Mouse (Mus musculus) kidney, adult 2 months (tissue): ENCODE results near the gene Cyp3a13. TPM values are rescaled to one million over a fixed set of nuclear protein-coding genes. Genes with fewer than 3 reads are reported as not detected.
"Not testable (repeated sequence)": the region's sequence is repeated elsewhere in the genome, so short reads cannot be mapped to it uniquely, and the experiment has no call there.

Source experiments
- DNase-seq: peaks from one replicate; pipeline ENCODE4 v3.0.0; 2021
- H3K27ac ChIP-seq: fragments of 200-500 bp; 2 replicates; pipeline ENCODE4 v1.5.1; 2012; ENCODE audit warnings: low read depth, low read length, control low read depth, inconsistent platforms; ENCODE audit not compliant: insufficient read depth
- H3K27me3 ChIP-seq: fragments of 200-500 bp; replicated peaks from 2 replicates; pipeline ENCODE4 v1.6.1; 2012; ENCODE audit warnings: mild to moderate bottlenecking, moderate library complexity, low read length, inconsistent platforms; ENCODE audit not compliant: control insufficient read depth, insufficient read depth
- H3K36me3 ChIP-seq: fragments of 200-500 bp; 2 replicates; pipeline ENCODE4 v1.6.1; 2012; ENCODE audit warnings: mild to moderate bottlenecking, moderate library complexity, low read length, inconsistent platforms; ENCODE audit not compliant: control insufficient read depth, insufficient read depth
- H3K4me1 ChIP-seq: fragments of 200-500 bp; 2 replicates; pipeline ENCODE4 v1.6.1; 2011; ENCODE audit warnings: low read length; ENCODE audit not compliant: control insufficient read depth, insufficient read depth
- H3K4me3 ChIP-seq: fragments of 200-500 bp; 2 replicates; pipeline ENCODE4 v1.5.1; 2011; ENCODE audit warnings: mild to moderate bottlenecking, low read depth, low read length, control low read depth; ENCODE audit not compliant: insufficient read depth
- CTCF ChIP-seq: fragments of 200-500 bp; conservative IDR thresholded peaks from 2 replicates; pipeline ENCODE4 v1.5.1; 2011; ENCODE audit warnings: low read depth, mild to moderate bottlenecking, control low read depth, low read length, moderate library complexity, mixed read lengths; ENCODE audit not compliant: insufficient read depth, insufficient read length
- POLR2A ChIP-seq: fragments of 200-500 bp; IDR thresholded peaks from one replicate; pipeline ENCODE4 v1.6.1; 2011; ENCODE audit warnings: low read depth, low read length, control low read depth
- WGBS: fragments of 180-500 bp; shearing (Covaris S2); methylation state at CpG from one replicate; pipeline ENCODE4 v1.1.7; 2018; 5-methylcytosine and 5-hydroxymethylcytosine counted together
- polyA plus RNA-seq: library from polyadenylated mRNA; depleted of rRNA; stranded (reverse); fragments of >200 nt; gene quantifications from 2 replicates; pipeline ENCODE4 v1.2.3, GENCODE M21; 2012

The Cyp3a13 gene
- polyA plus RNA-seq, 1 experiment, result 0.31 TPM

DNA sequence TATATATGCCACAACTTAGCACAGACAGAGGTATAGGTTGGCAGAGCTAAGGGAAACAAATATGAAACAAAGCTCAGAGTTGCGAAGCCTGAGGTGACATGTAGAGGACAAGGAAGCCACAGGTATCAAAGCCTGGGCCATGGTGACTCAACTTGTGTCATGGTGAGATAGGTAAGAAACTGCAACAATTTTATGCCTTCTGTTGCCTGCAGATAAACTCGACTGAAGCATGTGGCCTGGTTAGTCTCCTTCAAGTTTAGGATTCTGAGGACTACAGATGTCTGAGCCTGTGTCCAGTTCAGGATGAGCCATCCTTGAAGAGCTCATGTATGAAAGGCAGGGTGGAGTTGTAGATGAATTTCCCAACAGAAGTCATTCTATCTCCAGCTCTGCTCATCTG, 46.4 kb downstream of the Cyp3a13 start:
- 90% methylated on average over 2 of the region's 2 CpGs for WGBS
- DNase-seq, result no peak
- no peaks in the 10 kb centered on the region for H3K36me3 ChIP-seq
- TF ChIP-seq POLR2A (no peak), CTCF (no peak)
- no peaks in the 10 kb centered on the region for H3K27me3 ChIP-seq
- H3K4me1 ChIP-seq, result no peaks in the 10 kb centered on the region
- no peak overlapping the region for H3K27ac ChIP-seq
- H3K4me3 ChIP-seq, result no peak overlapping the region

DNA sequence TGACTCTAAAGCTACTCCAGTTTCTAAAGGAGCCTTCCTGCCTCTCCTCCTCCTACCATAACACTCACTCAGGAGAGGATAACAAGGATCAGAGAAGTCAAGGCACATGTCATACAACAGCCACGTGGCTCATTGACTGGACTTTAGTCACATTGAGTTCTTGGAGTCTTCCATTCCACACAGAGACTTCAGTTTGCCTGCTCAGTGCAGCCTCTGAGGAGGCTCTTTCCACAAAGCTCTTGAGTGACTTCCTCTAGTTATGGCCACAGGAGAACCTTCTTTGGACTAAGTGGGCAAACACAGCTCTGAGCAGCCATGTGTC, 49.1 kb downstream of the Cyp3a13 start:
- H3K27ac ChIP-seq, H3K27me3 ChIP-seq, H3K4me1 ChIP-seq, H3K36me3 ChIP-seq, DNase-seq, H3K4me3 ChIP-seq: not testable (repeated sequence)
- WGBS, result 36% methylated on average over 1 of the region's 1 CpGs

DNA sequence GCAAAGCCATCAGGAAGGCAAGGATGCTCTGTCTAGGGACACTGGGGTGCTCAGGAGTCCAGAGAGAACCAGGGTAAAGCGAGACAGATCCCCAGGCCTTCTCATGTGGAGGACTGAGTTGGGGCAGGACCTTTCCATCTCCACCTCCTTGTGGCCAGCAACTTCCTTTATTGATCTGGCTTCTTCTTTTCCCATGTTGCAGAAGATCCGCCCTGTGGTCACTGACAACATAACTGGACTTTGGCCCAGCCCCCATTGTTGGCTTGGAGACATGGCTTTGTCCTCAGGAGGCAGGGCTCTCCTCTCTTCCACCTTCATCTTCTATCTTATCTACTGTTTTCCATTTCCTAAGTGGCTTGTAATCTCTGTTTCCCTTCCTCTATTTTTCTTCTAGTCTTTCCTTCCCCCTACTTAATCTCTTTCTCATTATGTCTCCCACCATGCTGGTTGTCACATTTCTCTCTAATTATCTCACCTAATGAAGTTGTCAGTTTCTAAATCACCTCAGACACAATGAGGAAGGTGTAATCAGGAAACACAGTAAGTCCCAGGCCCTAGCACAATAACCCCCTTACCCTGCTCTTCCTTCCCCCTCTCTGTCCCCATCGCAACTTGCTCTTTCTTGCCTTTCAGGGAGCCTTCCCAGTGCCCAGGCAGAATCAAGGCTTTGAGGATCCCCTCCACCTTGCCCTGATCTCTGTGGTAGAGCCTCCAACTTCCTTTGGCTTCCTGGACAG, 49.6 kb downstream of the Cyp3a13 start, which contains the start of gene Pilrb2:
Pilrb2 (minus strand) TSS at position 172 of the 737 bp plus-strand sequence.
- not testable (repeated sequence) for DNase-seq, H3K36me3 ChIP-seq, H3K4me3 ChIP-seq, H3K27me3 ChIP-seq, H3K4me1 ChIP-seq, H3K27ac ChIP-seq
- 75% methylated on average over 3 of the region's 3 CpGs for WGBS

DNA sequence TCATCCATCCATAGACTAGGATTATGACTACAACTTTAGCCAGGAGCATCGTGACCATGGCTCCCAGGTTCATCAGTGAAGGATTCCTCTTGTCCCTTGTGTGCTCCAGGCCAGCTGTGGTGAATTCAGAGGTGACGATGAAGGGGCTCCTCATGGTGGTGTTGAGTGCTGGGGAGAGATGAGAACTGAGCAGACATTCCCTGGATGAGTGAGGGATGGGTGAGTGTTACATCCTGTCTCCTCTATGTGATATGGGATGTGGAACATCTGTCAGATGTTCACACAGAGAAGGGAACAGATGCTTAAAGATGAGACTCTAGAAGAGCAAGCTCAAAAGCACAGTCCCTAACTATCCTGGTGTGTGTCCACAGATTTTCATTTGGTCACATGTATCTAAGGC, 52.8 kb downstream of the Cyp3a13 start:
- not testable (repeated sequence) for H3K36me3 ChIP-seq, H3K27me3 ChIP-seq, H3K4me1 ChIP-seq, H3K27ac ChIP-seq, DNase-seq, H3K4me3 ChIP-seq
- WGBS, result 80% methylated on average over 2 of the region's 2 CpGs

DNA sequence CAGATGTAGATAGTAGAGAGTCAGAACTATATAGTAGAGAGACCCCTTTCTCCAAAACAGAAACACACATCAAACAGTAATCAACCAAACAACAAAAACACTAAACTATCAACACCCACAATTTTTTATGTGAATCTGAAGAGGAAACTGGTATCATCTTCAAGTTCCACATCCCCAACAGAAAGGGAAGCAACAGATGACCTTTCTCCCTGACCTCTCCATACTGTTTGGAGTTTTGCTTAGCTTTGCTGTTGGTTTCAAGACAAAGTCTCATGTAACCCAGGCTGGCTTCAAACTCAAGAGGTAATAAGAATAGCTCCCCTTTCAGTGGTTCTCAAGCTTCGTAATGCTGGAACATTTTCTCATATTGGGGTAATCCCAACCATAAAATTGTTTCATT, 57.4 kb downstream of the Cyp3a13 start:
- not testable (repeated sequence) for H3K27me3 ChIP-seq, DNase-seq, H3K4me1 ChIP-seq, H3K36me3 ChIP-seq, H3K27ac ChIP-seq, H3K4me3 ChIP-seq
- WGBS, result 92% methylated on average over 1 of the region's 1 CpGs

DNA sequence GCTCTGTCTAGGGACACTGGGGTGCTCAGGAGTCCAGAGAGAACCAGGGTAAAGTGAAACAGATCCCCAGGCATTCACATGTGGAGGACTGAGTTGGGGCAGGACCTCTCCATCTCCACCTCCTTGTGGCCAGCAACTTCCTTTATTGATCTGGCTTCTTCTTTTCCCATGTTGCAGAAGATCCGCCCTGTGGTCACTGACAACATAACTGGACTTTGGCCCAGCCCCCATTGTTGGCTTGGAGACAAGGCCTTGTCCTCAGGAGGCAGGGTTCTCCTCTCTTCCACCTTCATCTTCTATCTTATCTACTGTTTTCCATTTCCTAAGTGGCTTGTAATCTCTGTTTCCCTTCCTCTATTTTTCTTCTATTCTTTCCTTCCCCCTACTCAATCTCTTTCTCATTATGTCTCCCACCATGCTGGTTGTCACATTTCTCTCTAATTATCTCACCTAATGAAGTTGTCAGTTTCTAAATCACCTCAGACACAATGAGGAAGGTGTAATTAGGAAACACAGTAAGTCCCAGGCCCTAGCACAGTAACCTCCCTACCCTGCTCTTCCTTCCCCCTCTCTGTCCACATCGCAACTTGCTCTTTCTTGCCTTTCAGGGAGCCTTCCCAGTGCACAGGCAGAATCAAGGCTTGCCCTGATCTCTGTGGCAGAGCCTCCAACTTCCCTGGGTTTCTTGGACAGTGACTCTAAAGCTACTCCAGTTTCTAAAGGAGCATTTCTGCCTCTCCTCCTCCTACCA, 63.3 kb downstream of the Cyp3a13 start, which contains the start of gene Pilrb1:
Pilrb1 (minus strand) TSS at position 147 of the 751 bp plus-strand sequence.
- not testable (repeated sequence) for H3K27me3 ChIP-seq, H3K27ac ChIP-seq, H3K4me1 ChIP-seq, H3K36me3 ChIP-seq, H3K4me3 ChIP-seq
- WGBS, result 88% methylated on average over 2 of the region's 2 CpGs
- DNase-seq, result peak; percentile 17

DNA sequence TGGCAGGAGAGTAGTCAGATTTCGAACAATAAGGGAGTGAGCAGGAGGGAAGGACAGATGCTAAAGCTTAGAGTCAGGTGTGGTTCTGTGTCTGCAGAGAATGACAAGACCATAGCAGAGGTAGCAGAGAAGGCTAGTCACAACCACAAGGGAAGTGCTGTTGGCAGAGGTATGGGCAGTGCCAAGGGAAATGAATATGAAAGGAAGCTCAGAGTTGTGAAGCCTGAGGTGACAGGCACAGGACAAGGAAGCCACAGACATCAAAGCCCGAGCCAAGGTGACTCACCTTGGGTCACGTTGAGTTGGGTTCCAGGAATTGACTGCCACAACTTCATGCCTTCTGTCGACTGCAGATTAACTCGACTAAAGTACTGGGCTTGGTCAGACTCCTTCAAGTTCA, 64.5 kb downstream of the Cyp3a13 start:
- H3K27ac ChIP-seq, H3K36me3 ChIP-seq, H3K4me1 ChIP-seq, H3K4me3 ChIP-seq, H3K27me3 ChIP-seq: not testable (repeated sequence)
- peak; percentile 12 for DNase-seq
- WGBS, result 62% methylated on average over 5 of the region's 5 CpGs

DNA sequence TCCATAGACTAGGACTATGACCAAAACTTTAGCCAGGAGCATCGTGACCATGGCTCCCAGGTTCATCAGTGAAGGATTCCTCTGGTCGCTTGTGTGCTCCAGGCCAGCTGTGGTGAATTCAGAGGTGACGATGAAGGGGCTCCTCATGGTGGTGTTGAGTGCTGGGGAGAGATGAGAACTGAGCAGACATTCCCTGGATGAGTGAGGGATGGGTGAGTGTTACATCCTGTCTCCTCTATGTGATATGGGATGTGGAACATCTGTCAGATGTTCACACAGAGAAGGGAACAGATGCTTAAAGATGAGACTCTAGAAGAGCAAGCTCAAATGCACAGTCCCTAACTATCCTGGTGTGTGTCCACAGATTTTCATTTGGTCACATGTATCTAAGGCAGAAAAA, 66.5 kb downstream of the Cyp3a13 start:
- not testable (repeated sequence) for H3K4me3 ChIP-seq, H3K4me1 ChIP-seq, DNase-seq, H3K27me3 ChIP-seq, H3K27ac ChIP-seq, H3K36me3 ChIP-seq
- WGBS, result 76% methylated on average over 3 of the region's 3 CpGs

DNA sequence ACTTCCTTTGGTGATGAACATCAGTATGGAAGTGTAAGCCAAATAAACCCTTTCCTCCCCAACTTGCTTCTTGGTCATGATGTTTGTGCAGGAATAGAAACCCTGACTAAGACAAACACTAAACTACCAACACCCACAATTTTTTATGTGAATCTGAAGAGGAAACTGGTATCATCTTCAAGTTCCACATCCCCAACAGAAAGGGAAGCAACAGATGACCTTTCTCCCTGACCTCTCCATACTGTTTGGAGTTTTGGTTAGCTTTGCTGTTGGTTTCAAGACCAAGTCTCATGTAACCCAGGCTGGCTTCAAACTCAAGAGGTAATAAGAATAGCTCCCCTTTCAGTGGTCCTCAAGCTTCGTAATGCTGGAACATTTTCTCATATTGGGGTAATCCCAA, 71.1 kb downstream of the Cyp3a13 start:
- not testable (repeated sequence) for H3K4me3 ChIP-seq, H3K27ac ChIP-seq, H3K27me3 ChIP-seq, DNase-seq, H3K36me3 ChIP-seq, H3K4me1 ChIP-seq
- 93% methylated on average over 1 of the region's 1 CpGs for WGBS
